In the genomic region with DNA sequence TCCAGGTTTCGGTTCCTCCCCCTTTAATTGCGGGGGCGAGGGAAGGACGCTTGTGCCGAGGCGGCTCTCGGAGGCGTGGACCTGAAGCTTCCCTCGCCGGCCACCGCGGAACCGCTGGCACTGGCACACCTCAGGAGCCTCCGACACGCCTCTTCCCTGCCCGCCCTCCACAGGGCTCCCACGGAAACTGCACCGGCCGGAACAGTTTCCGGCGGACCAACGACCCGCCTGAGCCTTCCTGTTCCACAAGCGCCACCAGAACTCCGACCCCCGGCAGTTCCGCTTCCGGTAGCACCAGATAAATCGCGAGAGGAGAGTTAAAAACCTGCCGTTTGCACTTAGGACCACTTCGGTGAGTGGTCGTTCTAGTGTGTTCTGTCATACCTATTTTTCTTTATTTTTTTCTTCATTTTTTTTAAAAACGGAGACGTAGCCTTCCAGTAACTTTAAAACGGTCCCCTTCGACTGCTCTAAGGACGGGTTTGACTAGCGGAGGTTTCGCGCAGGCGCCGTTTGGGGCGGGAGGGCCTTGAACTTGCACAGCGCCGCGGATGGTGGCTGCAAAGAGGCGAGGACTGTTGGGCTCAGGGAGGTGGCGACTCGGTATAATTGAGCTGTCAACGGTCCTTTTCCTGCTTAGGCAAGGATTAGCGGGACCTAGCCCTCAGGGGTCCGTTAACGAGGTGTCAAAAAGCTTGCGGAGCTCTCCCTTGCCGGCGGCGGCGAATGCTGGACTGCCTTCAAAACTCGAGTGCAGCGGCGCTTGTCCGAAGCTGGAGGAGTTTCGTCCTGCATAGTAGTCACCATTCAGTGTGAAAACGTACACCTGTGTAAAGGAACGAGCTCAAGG, we compare ENCODE assay signal across 8 mouse cellular contexts. TPM values are rescaled to one million over a fixed set of nuclear protein-coding genes. Genes with fewer than 3 reads are reported as not detected.
DNase-seq lines count a peak whose midpoint lies in the region; ATAC-seq and TF ChIP-seq lines count a peak whose summit lies in the region.

Gene Gin1 (plus strand): TSS at position 269 of the 850 bp plus-strand sequence.
Gene Ppip5k2 (minus strand): TSS at position 508 of the 850 bp plus-strand sequence.

- peak within 1 kb of the TSS; percentile 100 for H3K4me3 ChIP-seq in gastrocnemius, adult 2 months
- peak within 1 kb of the TSS; percentile 98 for H3K4me3 ChIP-seq in hindbrain, postnatal 0 days (ENCODE audit: low read length)
- peak within 1 kb of the TSS; percentile 83 for H3K4me3 ChIP-seq in left cerebral cortex, adult 2 months

- peak; percentile 90 for ATAC-seq in common myeloid progenitor, adult 5-6 weeks (replicated peaks; ENCODE audit: low read depth, poor library complexity, severe bottlenecking)
- ATAC-seq in hindbrain, postnatal 0 days, result peak; percentile 99
- peak; percentile 87 for ATAC-seq in megakaryocyte, adult 5-6 weeks (ENCODE audit: poor library complexity, severe bottlenecking)

- under 1% methylated on average over 66 of the region's 66 CpGs for WGBS in hindbrain, postnatal 0 days

- TF ChIP-seq CTCF in gastrocnemius, adult 2 months (IDR thresholded peaks at IDR 0.05), result peak; percentile 50
- TF ChIP-seq CTCF in hindbrain, postnatal 0 days (IDR thresholded peaks at IDR 0.05; ENCODE audit: low read depth), result peak; percentile 63
- TF ChIP-seq CTCF in left cerebral cortex, adult 2 months (IDR thresholded peaks at IDR 0.05), result peak; percentile 34

- H3K4me2 ChIP-seq in hindbrain, postnatal 0 days (ENCODE audit: low read depth, low read length), result peak within 1 kb of the TSS; percentile 72

- no peaks in the 10 kb centered on the region for H3K27me3 ChIP-seq in hindbrain, postnatal 0 days (ENCODE audit: insufficient read depth, low read length)

- no peaks in the 10 kb centered on the region for H3K36me3 ChIP-seq in hindbrain, postnatal 0 days (ENCODE audit: insufficient read depth, low read length)

- no peaks in the 10 kb centered on the region for H3K9me3 ChIP-seq in hindbrain, postnatal 0 days (ENCODE audit: low read length)

- intact Hi-C loops in gastrocnemius, adult 2 months (cut with DNase I), result loop anchor here (5.0 kb wide), 1 partner anchor 108 kb away; the partner anchor contains the start of gene D1Ertd622e
- intact Hi-C loops in left cerebral cortex, adult 2 months (cut with DNase I), result loop anchor here (2.0 kb wide), 1 partner anchor 107 kb away; the partner anchor contains the start of gene D1Ertd622e

- H3K9ac ChIP-seq in hindbrain, postnatal 0 days (replicated peaks; ENCODE audit: low read length), result peak within 1 kb of the TSS; percentile 88

- H3K4me1 ChIP-seq in hindbrain, postnatal 0 days (ENCODE audit: insufficient read depth, low read length), result 0 out of 2 replicates have a peak, but pooled peaks cover 6% of the 10 kb centered on the region

- peak within 1 kb of the TSS; percentile 96 for H3K27ac ChIP-seq in gastrocnemius, adult 2 months
- H3K27ac ChIP-seq in hindbrain, postnatal 0 days, result peak within 1 kb of the TSS; percentile 90
- H3K27ac ChIP-seq in left cerebral cortex, adult 2 months, result peak within 1 kb of the TSS; percentile 93

- peak; percentile 98 for DNase-seq in ZHBTc4 (ENCODE audit: low read depth, low spot score)
- DNase-seq in gastrocnemius, adult 2 months, result peak; percentile 96
- DNase-seq in hindbrain, postnatal 0 days (ENCODE audit: low spot score), result peak; percentile 98
- peak; percentile 92 to 94 for DNase-seq in left cerebral cortex, adult 2 months (ENCODE audit: extremely low spot score in 1 of 2, low spot score in 2 of 2)
- DNase-seq in right cerebral cortex, adult 2 months (ENCODE audit: low spot score in 2 of 2), result peak; percentile 94
- DNase-seq in urinary bladder, postnatal 14 days (ENCODE audit: low spot score), result peak; percentile 94

RNA-seq across cellular contexts. Expression of gene Gin1, which starts in this region (rescaled TPM):
- total RNA-seq in common myeloid progenitor, adult 5-6 weeks (2017), result 19.7 and 20.1 TPM in 2 replicates
- 1 to 10 TPM; 3.8 to 4.9 TPM for total RNA-seq in gastrocnemius, adult 2 months (2021)
- total RNA-seq in hindbrain, postnatal 0 days (2014; rRNA removed), result 2.3 and 5.8 TPM in 2 replicates
- 11.6 and 18.2 TPM in 2 replicates for polyA plus RNA-seq in hindbrain, postnatal 0 days (2015; fragmentation: Nextera tagmentation; extraction: Ambion mirVana)
- total RNA-seq in left cerebral cortex, adult 2 months (2021), result 10 to 100 TPM in 1 of 2 experiments, 1 to 10 TPM in 1; 8.8 to 10.5 TPM
- 18.5 and 25.4 TPM in 2 replicates for total RNA-seq in megakaryocyte, adult 5-6 weeks (2015)
- total RNA-seq in megakaryocyte, adult 5-6 weeks (2017), result 8.6 and 11.2 TPM in 2 replicates

RNA-seq across cellular contexts. Expression of gene Ppip5k2, which starts in this region (rescaled TPM):
- 54.2 and 59.7 TPM in 2 replicates for total RNA-seq in common myeloid progenitor, adult 5-6 weeks (2017)
- total RNA-seq in gastrocnemius, adult 2 months (2021), result 1 to 10 TPM; 1.6 to 2.8 TPM
- 39.3 and 40.3 TPM in 2 replicates for total RNA-seq in hindbrain, postnatal 0 days (2014; rRNA removed)
- polyA plus RNA-seq in hindbrain, postnatal 0 days (2015; fragmentation: Nextera tagmentation; extraction: Ambion mirVana), result 29.4 and 30.8 TPM in 2 replicates
- total RNA-seq in left cerebral cortex, adult 2 months (2021), result 10 to 100 TPM; 27.2 to 30.5 TPM
- 33.2 and 35.7 TPM in 2 replicates for total RNA-seq in megakaryocyte, adult 5-6 weeks (2015)
- 44.4 and 45.2 TPM in 2 replicates for total RNA-seq in megakaryocyte, adult 5-6 weeks (2017)

Comparison
In these comparisons a context has a peak if more than half of its experiments do, and no peak if none do; other contexts are left out.
1. Peak in every context shown above with its lines: DNase-seq, ATAC-seq, H3K4me3 ChIP-seq and H3K27ac ChIP-seq.
2. RNA of gene Ppip5k2 (total RNA-seq): 54.2 to 59.7 TPM in common myeloid progenitor, adult 5-6 weeks, 33.2 to 45.2 TPM in megakaryocyte, adult 5-6 weeks, 39.3 to 40.3 TPM in hindbrain, postnatal 0 days and 27.2 to 30.5 TPM in left cerebral cortex, adult 2 months; 1.6 to 2.8 TPM in gastrocnemius, adult 2 months; every median in the first group is over 4 times any median in the second.